Mouse (Mus musculus) skeletal muscle tissue, adult 2 months (tissue): Measurements from ENCODE around the gene Esr2.
"Not testable (repeated sequence)": the region's sequence is repeated elsewhere in the genome, so short reads cannot be mapped to it uniquely, and the experiment has no call there.

ENCODE experiments used
- DNase-seq: peaks from one replicate; pipeline ENCODE4 v3.0.0-alpha.2; 2012; ENCODE audit warnings: low read depth, low spot score

The Esr2 gene

GRCm38 (mm10) chr12:76152389-76152788, 24.7 kb downstream of the Esr2 start:
- DNase-seq: not testable (repeated sequence)

GRCm38 (mm10) chr12:76136701-76137100, 40.4 kb downstream of the Esr2 start:
- DNase-seq: no peak

- not testable (repeated sequence) for DNase-seq
These were observed 44.0 kb downstream of the Esr2 start for GRCm38 (mm10) chr12:76133081-76133480.

GRCm38 (mm10) chr12:76132591-76132990, 44.5 kb downstream of the Esr2 start:
- DNase-seq: no peak

- DNase-seq: no peak
These were observed 46.2 kb downstream of the Esr2 start for GRCm38 (mm10) chr12:76130891-76131290.

- no peak for DNase-seq
These were observed 46.8 kb downstream of the Esr2 start for GRCm38 (mm10) chr12:76130281-76130680.

GRCm38 (mm10) chr12:76128831-76129230, 48.2 kb downstream of the Esr2 start:
- peak; percentile 45 for DNase-seq

- DNase-seq: no peak
These were observed 48.8 kb downstream of the Esr2 start for GRCm38 (mm10) chr12:76128306-76128705.

- no peak for DNase-seq
These were observed 53.8 kb downstream of the Esr2 start for GRCm38 (mm10) chr12:76123223-76123622.

GRCm38 (mm10) chr12:76117632-76118153, 59.4 kb downstream of the Esr2 start:
- no peak for DNase-seq

- no peak for DNase-seq
These were observed 60.5 kb downstream of the Esr2 start for GRCm38 (mm10) chr12:76116577-76116976.

GRCm38 (mm10) chr12:76111046-76111445, 66.0 kb downstream of the Esr2 start:
- no peak for DNase-seq

- DNase-seq: no peak
These were observed 67.2 kb downstream of the Esr2 start for GRCm38 (mm10) chr12:76109646-76110405.

- DNase-seq: peak; percentile 94
These were observed 72.3 kb downstream of the Esr2 start for GRCm38 (mm10) chr12:76104596-76105351.

GRCm38 (mm10) chr12:76102621-76103020, 74.4 kb downstream of the Esr2 start:
- DNase-seq: no peak

GRCm38 (mm10) chr12:76095117-76096035, 81.7 kb downstream of the Esr2 start:
- DNase-seq: no peak

- no peak for DNase-seq
These were observed 83.2 kb downstream of the Esr2 start for GRCm38 (mm10) chr12:76093613-76094588.

GRCm38 (mm10) chr12:76092789-76093466, 84.1 kb downstream of the Esr2 start:
- no peak for DNase-seq

GRCm38 (mm10) chr12:76087025-76087424, 90.0 kb downstream of the Esr2 start:
- DNase-seq: no peak
